Mouse (Mus musculus) ovary, postnatal 14 days (tissue): ENCODE measurements around the gene Gabra6.

Experiments
- DNase-seq: peaks from one replicate; pipeline ENCODE4 v3.0.0; 2022; ENCODE audit warnings: low spot score

Gabra6 gene

DNA sequence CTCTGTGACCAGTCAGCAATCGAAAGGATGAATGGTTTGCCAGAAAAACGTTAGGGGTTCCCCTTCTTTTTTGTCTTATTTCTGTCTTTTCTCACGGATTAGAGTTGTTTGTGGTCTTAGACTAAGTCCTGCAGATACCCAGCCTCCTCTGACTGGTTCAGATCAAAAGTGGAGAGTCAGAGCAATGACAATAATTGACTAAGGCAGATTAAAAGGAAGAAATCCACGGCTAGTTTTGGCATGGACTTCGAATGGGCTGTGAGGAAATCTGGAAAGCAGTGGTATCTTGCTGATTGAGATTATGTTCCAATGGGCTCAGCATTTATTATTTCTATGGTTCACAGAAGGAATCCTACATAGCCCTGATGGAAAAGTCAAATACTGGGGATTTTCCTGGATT, at the start of gene Gabra6:
Gene Gabra6, minus strand, starts transcription at position 191 of the 400 bp plus-strand sequence.
- no peak for DNase-seq

GRCm38 (mm10) chr11:42365544-42365943, 44.7 kb upstream of the Gabra6 start:
- no peak for DNase-seq

DNA sequence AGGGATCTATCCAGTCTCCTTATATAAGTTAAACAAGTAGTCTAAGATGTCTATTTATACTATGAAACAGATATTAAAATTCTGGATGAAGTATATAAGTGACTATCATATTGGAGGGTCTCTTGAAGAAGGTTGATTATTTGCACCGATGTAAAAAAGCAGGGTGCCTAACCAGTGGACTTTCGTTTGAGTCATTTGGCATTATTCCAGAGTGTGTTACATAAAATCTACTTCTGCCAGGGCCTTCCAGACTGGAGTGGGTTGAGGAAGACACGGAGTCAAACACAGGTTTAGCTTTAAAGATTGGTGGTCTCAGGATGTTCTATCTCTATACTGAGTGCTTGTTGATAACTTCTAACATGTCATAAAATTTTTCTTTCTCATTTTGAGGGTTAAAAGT, 11.2 kb upstream of the Gabra6 start:
- DNase-seq, result no peak

DNA sequence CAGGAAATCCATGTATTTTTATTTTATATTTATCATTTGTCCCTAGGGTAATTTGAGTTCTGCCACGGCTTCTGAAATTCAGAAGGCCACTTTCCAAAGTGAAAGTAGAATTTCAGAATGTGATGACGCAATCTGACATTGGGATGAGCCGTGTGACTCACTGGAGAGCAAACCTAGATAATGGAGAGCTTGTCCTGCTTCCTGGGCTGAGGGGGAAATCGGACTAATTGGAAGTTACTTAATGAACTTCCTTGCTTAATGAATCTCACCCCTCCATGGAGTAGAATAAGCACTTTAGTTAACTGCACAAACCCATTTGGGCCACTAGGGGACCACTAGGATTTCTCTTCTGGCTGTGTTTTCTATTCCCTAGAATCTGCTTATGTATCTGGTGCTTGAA, 5.4 kb upstream of the Gabra6 start:
- DNase-seq, result no peak

- DNase-seq, result no peak
Measured at GRCm38 (mm10) chr11:42321560-42321959, 688 bp upstream of the Gabra6 start.

- DNase-seq, result no peak
Measured at GRCm38 (mm10) chr11:42319521-42319920, 1.4 kb downstream of the Gabra6 start.

DNA sequence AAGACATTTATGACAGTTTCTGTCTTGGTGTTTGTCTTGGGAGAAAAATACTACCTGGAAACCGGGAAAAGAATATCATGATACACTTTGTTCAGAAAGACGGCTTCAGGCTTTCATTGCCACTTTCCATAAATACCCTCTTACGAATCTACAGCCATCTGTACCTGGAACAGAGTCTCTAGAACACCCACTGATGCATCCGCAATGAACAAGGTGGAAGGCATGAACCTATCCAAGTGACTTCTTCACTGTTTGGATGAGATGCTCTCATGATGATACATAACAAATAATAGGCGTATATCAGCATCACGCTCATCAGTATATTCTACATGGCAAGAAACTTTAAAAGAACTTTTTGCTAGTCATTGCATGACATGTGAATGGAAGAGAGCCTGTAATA, 1.8 kb downstream of the Gabra6 start:
- no peak for DNase-seq

GRCm38 (mm10) chr11:42317985-42318384, 2.9 kb downstream of the Gabra6 start:
- DNase-seq, result no peak

- DNase-seq, result no peak
Measured at GRCm38 (mm10) chr11:42314850-42315249, 6.0 kb downstream of the Gabra6 start.

DNA sequence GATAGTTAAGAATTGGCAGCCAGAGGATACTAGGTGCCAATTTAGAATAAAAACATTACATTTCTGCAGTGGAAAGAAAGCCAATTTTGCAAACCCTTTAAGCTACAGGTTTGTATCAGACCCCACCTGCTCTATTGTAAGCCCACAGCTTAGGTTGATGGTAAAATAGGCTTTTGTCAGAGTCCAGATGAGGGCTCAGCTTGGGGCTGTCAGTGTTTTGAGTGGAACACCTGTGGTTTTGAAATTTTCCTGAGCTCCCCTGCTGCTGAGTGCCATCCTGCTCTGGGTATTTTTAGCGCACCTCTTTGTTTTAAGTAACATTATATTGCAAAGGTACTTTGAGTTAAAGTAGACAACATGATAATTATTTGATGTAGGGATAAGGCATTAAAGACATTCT, 10.0 kb downstream of the Gabra6 start:
- no peak for DNase-seq

DNA sequence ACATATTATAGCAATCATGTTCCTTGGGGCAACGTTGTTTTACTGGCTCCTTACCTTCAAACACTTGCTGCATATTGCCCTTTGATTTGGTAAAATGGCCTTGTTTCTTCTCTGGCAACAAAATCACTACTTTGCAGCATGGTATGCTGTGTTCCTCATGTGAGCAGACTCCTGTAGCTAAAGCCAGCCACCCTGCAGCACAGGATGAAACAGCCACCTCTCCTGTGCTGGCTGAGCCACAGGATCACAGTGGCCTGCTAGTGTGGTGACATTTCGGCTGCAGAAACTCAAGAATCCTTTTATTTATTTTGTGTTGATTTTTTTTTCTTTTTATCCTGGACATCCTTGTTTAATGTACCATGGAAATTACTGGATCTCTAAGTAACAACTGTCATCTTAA, 11.8 kb downstream of the Gabra6 start:
- DNase-seq, result no peak

- DNase-seq, result no peak
Measured at GRCm38 (mm10) chr11:42306095-42306494, 14.8 kb downstream of the Gabra6 start.

DNA sequence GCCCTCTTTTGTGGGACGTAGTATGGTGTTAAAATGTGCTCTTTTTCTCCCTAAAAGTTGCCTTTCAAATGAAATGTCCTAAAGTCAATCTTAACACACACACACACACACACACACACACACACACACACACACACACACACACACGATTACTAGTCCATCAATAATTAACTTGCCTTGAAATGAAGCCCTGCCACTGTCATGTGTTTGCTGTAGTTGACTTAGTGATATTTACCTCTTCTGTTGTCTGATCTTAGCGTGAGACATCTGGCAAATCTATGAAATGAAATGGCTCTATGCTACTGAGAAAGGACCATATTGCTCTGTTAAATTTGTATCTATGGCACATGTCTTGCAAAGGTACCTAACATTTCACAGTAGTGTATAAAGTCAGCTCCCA, 61.9 kb downstream of the Gabra6 start:
- DNase-seq, result no peak
